Mouse (Mus musculus) kidney, adult 2 months (tissue): ENCODE results near the gene D5Ertd579e.

ENCODE experiments used
- CTCF ChIP-seq: fragments of 200-500 bp; conservative IDR thresholded peaks from 2 replicates; pipeline ENCODE4 v1.5.1; 2011; ENCODE audit warnings: low read depth, mild to moderate bottlenecking, control low read depth, low read length, moderate library complexity, mixed read lengths; ENCODE audit not compliant: insufficient read depth, insufficient read length
- POLR2A ChIP-seq: fragments of 200-500 bp; IDR thresholded peaks from one replicate; pipeline ENCODE4 v1.6.1; 2011; ENCODE audit warnings: low read depth, low read length, control low read depth

GRCm38 (mm10) chr5:36728403-36729085, 32.7 kb upstream of the D5Ertd579e start:
- TF ChIP-seq CTCF: no peak
- no peak for TF ChIP-seq POLR2A
